Mouse (Mus musculus) neutrophil, adult 5-6 weeks (primary cell): ENCODE measurements around the gene Itga9. TPM values are rescaled to one million over a fixed set of nuclear protein-coding genes. Genes with fewer than 3 reads are reported as not detected.

Experiments
- ATAC-seq: fragments of 151-379, 151-347 bp; 2 replicates; pipeline ENCODE4 v1.8.0; 2017; ENCODE audit warnings: mild to moderate bottlenecking, moderate TSS enrichment; ENCODE audit not compliant: insufficient number of reproducible peaks, poor library complexity, low FRiP score, severe bottlenecking; ENCODE audit errors: extremely low read depth
- total RNA-seq: library from RNA; stranded (forward); fragments of 200-1000 nt; gene quantifications from 2 replicates; pipeline ENCODE4 v1.2.3, GENCODE M21; 2017

Gene Itga9
- total RNA-seq, 1 experiment from 2014 or later: 0.81 TPM

GRCm38 (mm10) chr9:118919672-118920186 lies 313.2 kb downstream of the Itga9 start:
- no peak for ATAC-seq

GRCm38 (mm10) chr9:118920798-118921515 lies 314.5 kb downstream of the Itga9 start:
- ATAC-seq: peak; percentile 50

- no peak for ATAC-seq
These were observed 315.4 kb downstream of the Itga9 start for GRCm38 (mm10) chr9:118921926-118922325.

- ATAC-seq: no peak
These were observed 318.1 kb downstream of the Itga9 start for GRCm38 (mm10) chr9:118924554-118925085.

GRCm38 (mm10) chr9:118925286-118926110 lies 319.0 kb downstream of the Itga9 start:
- ATAC-seq: peak; percentile 77

GRCm38 (mm10) chr9:118926111-118926650 lies 319.7 kb downstream of the Itga9 start, which contains the start of gene Ctdspl:
Gene Ctdspl (plus strand): TSS chr9:118926453.
- ATAC-seq: no peak

- ATAC-seq: no peak
These were observed 320.3 kb downstream of the Itga9 start for GRCm38 (mm10) chr9:118926688-118927321.

GRCm38 (mm10) chr9:118927501-118927900 lies 321.0 kb downstream of the Itga9 start:
- ATAC-seq: no peak

- no peak for ATAC-seq
These were observed 321.5 kb downstream of the Itga9 start for GRCm38 (mm10) chr9:118928007-118928406.

GRCm38 (mm10) chr9:118928656-118929055 lies 322.2 kb downstream of the Itga9 start:
- ATAC-seq: no peak

- ATAC-seq: no peak
These were observed 324.1 kb downstream of the Itga9 start for GRCm38 (mm10) chr9:118930611-118931010.

- no peak for ATAC-seq
These were observed 327.3 kb downstream of the Itga9 start for GRCm38 (mm10) chr9:118933800-118934199.

- ATAC-seq: no peak
These were observed 327.8 kb downstream of the Itga9 start for GRCm38 (mm10) chr9:118934319-118934718.

- ATAC-seq: no peak
These were observed 328.6 kb downstream of the Itga9 start for GRCm38 (mm10) chr9:118935098-118935497.

- ATAC-seq: no peak
These were observed 329.6 kb downstream of the Itga9 start for GRCm38 (mm10) chr9:118936071-118936470.

- ATAC-seq: no peak
These were observed 331.0 kb downstream of the Itga9 start for GRCm38 (mm10) chr9:118937515-118937914.

GRCm38 (mm10) chr9:118939410-118939809 lies 332.9 kb downstream of the Itga9 start:
- no peak for ATAC-seq

GRCm38 (mm10) chr9:118939831-118940230 lies 333.3 kb downstream of the Itga9 start:
- no peak for ATAC-seq
